Mouse (Mus musculus) lung, postnatal 0 days (tissue): ENCODE results near the gene Pknox2. TPM values are rescaled to one million over a fixed set of nuclear protein-coding genes. Genes with fewer than 3 reads are reported as not detected.

ENCODE experiments used
- ATAC-seq: fragments of 200-750 bp; cut with Nextera tagmentation; 2 replicates; pipeline ENCODE4 v1.8.0; 2017; ENCODE audit warnings: moderate library complexity
- DNase-seq: peaks from one replicate; pipeline ENCODE4 v3.0.0-alpha.2; 2016; ENCODE audit warnings: low spot score
- H3K27ac ChIP-seq: fragments of 300-500 bp; sonication (generic); 2 replicates; pipeline ENCODE4 v1.5.1; 2014; ENCODE audit warnings: antibody characterized with exemption, mild to moderate bottlenecking, low read length, mixed read lengths
- H3K27me3 ChIP-seq: fragments of 300-500 bp; sonication (generic); replicated peaks from 2 replicates; pipeline ENCODE4 v1.6.1; 2014; ENCODE audit warnings: low read length, mixed read lengths; ENCODE audit not compliant: insufficient read depth
- H3K36me3 ChIP-seq: fragments of 300-500 bp; sonication (generic); 2 replicates; pipeline ENCODE4 v1.6.1; 2014; ENCODE audit warnings: low read length, mixed read lengths; ENCODE audit not compliant: insufficient read depth
- H3K4me1 ChIP-seq: fragments of 300-500 bp; sonication (generic); 2 replicates; pipeline ENCODE4 v1.6.1; 2014; ENCODE audit warnings: antibody characterized with exemption, low read depth, low read length, mixed read lengths; ENCODE audit not compliant: insufficient read depth
- H3K4me2 ChIP-seq: fragments of 300-500 bp; sonication (generic); replicated peaks from 2 replicates; pipeline ENCODE4 v1.6.1; 2014; ENCODE audit warnings: low read depth, mild to moderate bottlenecking, low read length, moderate library complexity, mixed read lengths
- H3K4me3 ChIP-seq: fragments of 300-500 bp; sonication (generic); 2 replicates; pipeline ENCODE4 v1.5.1; 2014; ENCODE audit warnings: low read depth, low read length
- H3K9ac ChIP-seq: fragments of 300-500 bp; sonication (generic); replicated peaks from 2 replicates; pipeline ENCODE4 v1.6.1; 2014; ENCODE audit warnings: low read depth, mild to moderate bottlenecking
- H3K9me3 ChIP-seq: fragments of 300-500 bp; sonication (generic); 2 replicates; pipeline ENCODE4 v1.6.1; 2016; ENCODE audit warnings: low read length, mixed read lengths
- CTCF ChIP-seq: IDR thresholded peaks from 2 replicates; pipeline ENCODE4 v1.5.1; 2016; ENCODE audit warnings: antibody characterized with exemption, mild to moderate bottlenecking
- EP300 ChIP-seq: IDR thresholded peaks from 2 replicates; pipeline ENCODE4 v1.6.1; 2016; ENCODE audit warnings: antibody characterized with exemption, mild to moderate bottlenecking, control low read depth
- WGBS: fragments of 180-500 bp; shearing (Covaris S2); extraction: QIAGEN DNeasy Blood & Tissue Kit; methylation state at CpG from one replicate; pipeline ENCODE4 v1.1.7; 2014; 5-methylcytosine and 5-hydroxymethylcytosine counted together
- polyA plus RNA-seq: library from polyadenylated mRNA; unstranded; fragments of >200 nt; fragmentation: Nextera tagmentation; extraction: Ambion mirVana; gene quantifications from 2 replicates; pipeline ENCODE4 v1.2.1, GENCODE M21; 2015

The Pknox2 gene
- polyA plus RNA-seq, 1 experiment from 2014 or later = 11.1 TPM

DNA sequence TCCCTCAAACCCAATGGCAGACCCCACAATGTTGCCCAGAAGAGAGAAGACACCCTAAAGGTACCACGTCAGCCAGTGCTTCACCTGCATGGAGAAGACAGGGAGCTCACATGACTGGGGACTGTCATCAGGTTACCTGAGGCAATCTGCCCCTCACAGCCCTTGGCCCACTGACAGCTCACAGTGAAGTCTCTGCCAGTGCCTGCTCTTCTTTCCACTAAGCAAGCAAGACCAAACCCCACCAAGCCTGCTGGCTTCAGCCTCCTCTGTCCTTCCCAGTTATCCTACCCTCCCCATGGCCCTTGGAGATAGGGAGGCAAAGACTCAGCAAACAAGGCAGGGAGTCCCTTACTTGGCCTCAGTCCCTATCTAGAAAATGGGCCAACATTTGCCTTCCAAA, 24.8 kb downstream of the Pknox2 start:
- no peak for TF ChIP-seq EP300
- no peak for TF ChIP-seq CTCF
- no peaks in the 10 kb centered on the region for H3K9me3 ChIP-seq
- H3K4me2 ChIP-seq = no peak overlapping the region
- no peaks in the 10 kb centered on the region for H3K27me3 ChIP-seq
- H3K9ac ChIP-seq = no peak overlapping the region
- DNase-seq (no peak), ATAC-seq (no peak)
- H3K27ac ChIP-seq = no peak overlapping the region
- no peaks in the 10 kb centered on the region for H3K36me3 ChIP-seq
- WGBS = 71% methylated on average over 1 of the region's 1 CpGs
- H3K4me1 ChIP-seq = no peaks in the 10 kb centered on the region
- H3K4me3 ChIP-seq = no peak overlapping the region

DNA sequence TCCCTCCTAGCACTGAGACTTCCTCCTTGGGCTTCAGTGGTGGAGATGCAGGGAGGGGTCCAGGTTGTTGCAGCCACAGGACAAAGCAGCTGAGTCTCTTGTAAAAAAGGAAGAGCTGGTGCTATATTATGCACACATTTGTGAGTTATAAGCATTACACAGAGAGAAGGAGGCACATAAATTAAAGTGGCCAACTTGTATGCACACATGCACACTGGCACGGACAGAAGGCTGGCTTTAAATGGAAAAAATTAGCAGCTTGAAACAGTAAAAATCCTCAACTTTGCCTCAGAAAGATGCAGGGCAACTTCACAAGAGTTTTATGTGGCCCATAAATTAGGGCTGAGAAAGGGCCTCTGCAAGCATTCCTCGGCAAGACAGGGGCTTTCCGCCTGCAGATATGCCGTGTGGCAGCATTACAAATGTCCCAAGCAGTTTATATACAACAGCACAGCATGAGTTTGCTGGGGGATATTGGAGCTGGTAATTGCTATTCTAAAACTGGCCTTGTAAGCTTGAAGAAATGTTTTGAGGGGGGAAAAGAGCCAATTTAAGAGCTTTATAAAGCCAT, 25.4 kb downstream of the Pknox2 start:
- Histone ChIP-seq H3K4me2 (no peak overlapping the region), H3K36me3 (no peaks in the 10 kb centered on the region), H3K9ac (no peak overlapping the region), H3K27ac (no peak overlapping the region), H3K4me3 (no peak overlapping the region), H3K9me3 (no peaks in the 10 kb centered on the region), H3K27me3 (no peaks in the 10 kb centered on the region), H3K4me1 (no peaks in the 10 kb centered on the region)
- no peak for TF ChIP-seq CTCF
- no peak for TF ChIP-seq EP300
- ATAC-seq = no peak
- 64% methylated on average over 4 of the region's 4 CpGs for WGBS
- no peak for DNase-seq

DNA sequence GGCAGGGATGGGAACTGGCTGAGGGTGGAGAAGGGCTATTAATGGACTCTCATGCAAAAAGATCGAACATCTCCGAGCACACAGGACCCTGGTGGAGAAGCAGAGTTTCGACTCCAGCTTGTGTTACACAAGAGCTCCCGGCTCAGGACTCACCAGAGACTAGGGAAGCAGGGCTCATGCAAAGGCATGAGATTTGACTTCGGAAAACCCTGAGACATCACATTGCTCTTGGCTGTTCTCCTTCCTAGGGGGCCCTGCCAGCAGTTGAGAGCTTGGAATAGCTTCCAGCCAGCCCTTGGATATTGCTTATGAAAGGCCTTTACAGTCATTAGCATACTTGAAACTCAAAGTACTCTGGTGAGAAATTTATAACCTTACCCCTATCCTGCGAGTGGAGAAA, 26.4 kb downstream of the Pknox2 start:
- 65% methylated on average over 6 of the region's 6 CpGs for WGBS
- no peak overlapping the region for H3K4me3 ChIP-seq
- H3K27me3 ChIP-seq = no peaks in the 10 kb centered on the region
- no peak overlapping the region for H3K4me2 ChIP-seq
- peak; percentile 75 for ATAC-seq
- TF ChIP-seq CTCF (peak; percentile 22; the same call in 1 of the 2 replicates), EP300 (no peak)
- peak; percentile 77 for DNase-seq
- H3K27ac ChIP-seq = no peak overlapping the region
- no peaks in the 10 kb centered on the region for H3K9me3 ChIP-seq
- no peaks in the 10 kb centered on the region for H3K36me3 ChIP-seq
- H3K9ac ChIP-seq = no peak overlapping the region
- no peaks in the 10 kb centered on the region for H3K4me1 ChIP-seq

- ATAC-seq (no peak), DNase-seq (no peak)
- Histone ChIP-seq H3K9ac (no peak overlapping the region), H3K9me3 (no peaks in the 10 kb centered on the region), H3K36me3 (no peaks in the 10 kb centered on the region), H3K4me3 (no peak overlapping the region), H3K27me3 (no peaks in the 10 kb centered on the region), H3K27ac (no peak overlapping the region), H3K4me1 (no peaks in the 10 kb centered on the region), H3K4me2 (no peak overlapping the region)
- 88% methylated on average over 2 of the region's 2 CpGs for WGBS
- TF ChIP-seq EP300 (no peak), CTCF (no peak)
Observed at GRCm38 (mm10) chr9:37117529-37117928, 29.7 kb downstream of the Pknox2 start.

DNA sequence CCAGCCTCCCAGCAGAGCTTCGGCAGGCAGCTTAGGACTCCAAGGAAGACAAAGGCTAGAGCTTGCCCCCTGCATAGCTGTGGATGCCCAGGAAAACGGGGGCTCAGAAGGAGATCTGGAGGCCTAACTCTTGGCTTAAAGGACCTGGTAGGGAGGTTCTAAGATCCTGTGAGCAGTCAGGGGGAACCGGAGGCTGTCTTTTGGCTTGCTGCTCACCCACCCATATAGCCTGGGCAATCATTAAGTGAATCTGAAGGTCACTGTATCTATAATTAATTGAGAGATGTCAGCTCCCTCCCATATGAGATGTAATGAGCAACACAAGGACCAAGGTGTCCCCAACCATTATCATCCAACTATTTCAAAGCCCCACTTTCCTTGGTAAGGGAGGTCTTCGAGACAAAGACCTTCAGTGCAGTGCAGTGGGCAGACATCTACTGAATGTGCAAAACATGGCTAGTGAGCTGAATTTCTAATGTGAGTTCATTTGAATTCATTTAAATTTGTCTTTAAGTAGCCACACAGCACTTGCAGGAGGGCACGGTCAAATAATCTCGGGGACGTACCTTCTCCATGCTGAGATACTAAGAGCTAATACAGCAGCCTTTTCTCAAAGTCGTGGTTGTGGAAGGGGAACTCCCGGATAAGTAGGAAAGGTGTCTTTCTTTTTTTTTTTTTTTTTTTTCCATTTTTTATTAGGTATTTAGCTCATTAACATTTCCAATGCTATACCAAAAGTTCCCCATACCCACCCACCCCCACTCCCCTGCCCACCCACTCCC, 30.4 kb downstream of the Pknox2 start:
- DNase-seq = no peak
- H3K4me1 ChIP-seq = no peaks in the 10 kb centered on the region
- H3K27ac ChIP-seq = no peak overlapping the region
- TF ChIP-seq EP300 = no peak
- no peak for TF ChIP-seq CTCF
- ATAC-seq = no peak
- H3K36me3 ChIP-seq = no peaks in the 10 kb centered on the region
- H3K9me3 ChIP-seq = no peaks in the 10 kb centered on the region
- H3K4me2 ChIP-seq = no peak overlapping the region
- no peak overlapping the region for H3K4me3 ChIP-seq
- no peaks in the 10 kb centered on the region for H3K27me3 ChIP-seq
- no peak overlapping the region for H3K9ac ChIP-seq
- WGBS = 86% methylated on average over 9 of the region's 9 CpGs

DNA sequence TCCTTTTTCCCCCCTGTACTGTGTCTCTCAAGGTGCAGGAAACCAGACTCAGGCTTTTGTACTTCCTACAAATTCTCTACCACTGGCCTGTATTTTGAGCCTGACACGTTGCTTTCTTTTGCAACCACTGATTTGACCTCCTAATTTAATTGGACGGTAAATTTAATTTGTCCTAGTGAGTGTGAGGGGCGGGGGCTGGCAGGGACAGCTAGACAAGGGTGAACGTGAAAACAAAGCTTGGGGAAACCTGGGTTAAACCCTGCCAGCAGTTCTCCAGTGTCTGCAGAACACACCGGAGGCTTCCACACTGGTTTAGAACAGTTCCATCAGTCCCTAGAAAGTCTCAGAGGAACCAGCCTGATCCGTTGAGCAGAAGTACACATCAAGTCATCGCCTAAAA, 31.4 kb downstream of the Pknox2 start:
- Histone ChIP-seq H3K9me3 (no peaks in the 10 kb centered on the region), H3K4me2 (no peak overlapping the region), H3K27me3 (no peaks in the 10 kb centered on the region), H3K4me1 (no peaks in the 10 kb centered on the region), H3K4me3 (no peak overlapping the region), H3K27ac (no peak overlapping the region), H3K9ac (no peak overlapping the region), H3K36me3 (no peaks in the 10 kb centered on the region)
- DNase-seq (no peak), ATAC-seq (no peak)
- 67% methylated on average over 7 of the region's 7 CpGs for WGBS
- TF ChIP-seq EP300 = no peak
- TF ChIP-seq CTCF = no peak
